Mouse (Mus musculus) kidney, adult 2 months (tissue): ENCODE measurements around the gene Mrpl35. TPM values are rescaled to one million over a fixed set of nuclear protein-coding genes. Genes with fewer than 3 reads are reported as not detected.
A peak's percentile ranks its signal among the peaks of the same experiment; 100 is the strongest.
"Not testable (repeated sequence)": the region's sequence is repeated elsewhere in the genome, so short reads cannot be mapped to it uniquely, and the experiment has no call there.

ENCODE experiments used
- DNase-seq: peaks from one replicate; pipeline ENCODE4 v3.0.0; 2021
- H3K27ac ChIP-seq: fragments of 200-500 bp; 2 replicates; pipeline ENCODE4 v1.5.1; 2012; ENCODE audit warnings: low read depth, low read length, control low read depth, inconsistent platforms; ENCODE audit not compliant: insufficient read depth
- H3K27me3 ChIP-seq: fragments of 200-500 bp; replicated peaks from 2 replicates; pipeline ENCODE4 v1.6.1; 2012; ENCODE audit warnings: mild to moderate bottlenecking, moderate library complexity, low read length, inconsistent platforms; ENCODE audit not compliant: control insufficient read depth, insufficient read depth
- H3K36me3 ChIP-seq: fragments of 200-500 bp; 2 replicates; pipeline ENCODE4 v1.6.1; 2012; ENCODE audit warnings: mild to moderate bottlenecking, moderate library complexity, low read length, inconsistent platforms; ENCODE audit not compliant: control insufficient read depth, insufficient read depth
- H3K4me1 ChIP-seq: fragments of 200-500 bp; 2 replicates; pipeline ENCODE4 v1.6.1; 2011; ENCODE audit warnings: low read length; ENCODE audit not compliant: control insufficient read depth, insufficient read depth
- H3K4me3 ChIP-seq: fragments of 200-500 bp; 2 replicates; pipeline ENCODE4 v1.5.1; 2011; ENCODE audit warnings: mild to moderate bottlenecking, low read depth, low read length, control low read depth; ENCODE audit not compliant: insufficient read depth
- CTCF ChIP-seq: fragments of 200-500 bp; conservative IDR thresholded peaks from 2 replicates; pipeline ENCODE4 v1.5.1; 2011; ENCODE audit warnings: low read depth, mild to moderate bottlenecking, control low read depth, low read length, moderate library complexity, mixed read lengths; ENCODE audit not compliant: insufficient read depth, insufficient read length
- POLR2A ChIP-seq: fragments of 200-500 bp; IDR thresholded peaks from one replicate; pipeline ENCODE4 v1.6.1; 2011; ENCODE audit warnings: low read depth, low read length, control low read depth
- WGBS: fragments of 180-500 bp; shearing (Covaris S2); methylation state at CpG from one replicate; pipeline ENCODE4 v1.1.7; 2018; 5-methylcytosine and 5-hydroxymethylcytosine counted together
- polyA plus RNA-seq: library from polyadenylated mRNA; depleted of rRNA; stranded (reverse); fragments of >200 nt; gene quantifications from 2 replicates; pipeline ENCODE4 v1.2.3, GENCODE M21; 2012; rRNA removed

Gene Mrpl35
- 13.3 and 14.3 TPM in 2 replicates for polyA plus RNA-seq

- Histone ChIP-seq H3K4me1 (peaks cover 3% of the 10 kb centered on the region; the same call in 1 of the 2 replicates), H3K27ac (no peak within 1 kb of the TSS), H3K4me3 (no peak within 1 kb of the TSS), H3K36me3 (no peaks in the 10 kb centered on the region), H3K27me3 (no peaks in the 10 kb centered on the region)
- DNase-seq = no peak
- TF ChIP-seq CTCF (no peak), POLR2A (no peak)
- 34% methylated on average over 1 of the region's 1 CpGs for WGBS
Observed at GRCm38 (mm10) chr6:71826869-71827268, at the start of gene Mrpl35. Mrpl35 (minus strand) TSS chr6:71826969.

DNA sequence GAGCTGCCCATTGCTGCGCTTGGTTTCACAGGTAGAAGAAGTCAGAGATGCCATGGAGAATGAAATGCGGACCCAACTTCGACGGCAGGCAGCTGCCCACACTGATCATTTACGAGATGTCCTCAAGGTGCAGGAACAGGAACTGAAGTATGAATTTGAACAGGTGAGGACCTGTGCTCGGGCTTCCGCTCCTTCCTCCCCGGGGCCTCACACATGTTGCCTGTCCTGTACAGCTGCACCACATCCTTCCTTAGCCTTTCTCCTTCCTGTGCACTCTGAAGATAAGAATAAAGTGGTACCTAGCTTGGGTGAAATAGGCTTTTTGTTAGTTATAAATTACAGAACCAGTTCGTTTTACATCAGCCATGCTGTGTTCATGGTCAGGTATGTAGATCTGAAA, 44.6 kb upstream of the Mrpl35 start:
- no peak for TF ChIP-seq POLR2A
- no peak for TF ChIP-seq CTCF
- Histone ChIP-seq H3K4me3 (no peak overlapping the region), H3K27ac (no peak overlapping the region), H3K36me3 (peaks cover 10% of the 10 kb centered on the region), H3K4me1 (no peaks in the 10 kb centered on the region), H3K27me3 (no peaks in the 10 kb centered on the region)
- 90% methylated on average over 9 of the region's 9 CpGs for WGBS
- DNase-seq = no peak

DNA sequence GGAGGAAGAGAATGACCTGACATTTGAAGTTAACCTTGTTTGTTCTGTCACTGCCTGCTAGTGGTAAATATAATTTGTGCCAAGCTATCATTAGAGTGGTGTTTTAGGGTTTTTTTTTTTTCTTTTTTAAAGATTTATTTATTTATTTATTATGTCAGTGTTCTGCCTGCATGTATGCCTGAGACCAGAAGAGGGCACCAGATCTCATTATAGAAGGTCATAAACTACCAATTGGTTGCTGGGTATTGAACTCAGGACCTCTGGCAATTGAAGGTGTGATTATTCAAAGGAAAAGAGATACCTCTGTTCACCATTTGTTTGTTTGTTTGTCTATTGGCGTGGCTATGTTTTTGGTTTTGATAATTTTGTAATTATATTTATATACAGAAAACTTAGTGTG, 42.0 kb upstream of the Mrpl35 start:
- Histone ChIP-seq H3K36me3 (peaks cover 22% of the 10 kb centered on the region), H3K4me3 (no peak overlapping the region), H3K27me3 (no peaks in the 10 kb centered on the region), H3K4me1 (no peaks in the 10 kb centered on the region), H3K27ac (no peak overlapping the region)
- DNase-seq = no peak
- TF ChIP-seq CTCF (no peak), POLR2A (no peak)
- WGBS = 100% methylated on average over 1 of the region's 1 CpGs

DNA sequence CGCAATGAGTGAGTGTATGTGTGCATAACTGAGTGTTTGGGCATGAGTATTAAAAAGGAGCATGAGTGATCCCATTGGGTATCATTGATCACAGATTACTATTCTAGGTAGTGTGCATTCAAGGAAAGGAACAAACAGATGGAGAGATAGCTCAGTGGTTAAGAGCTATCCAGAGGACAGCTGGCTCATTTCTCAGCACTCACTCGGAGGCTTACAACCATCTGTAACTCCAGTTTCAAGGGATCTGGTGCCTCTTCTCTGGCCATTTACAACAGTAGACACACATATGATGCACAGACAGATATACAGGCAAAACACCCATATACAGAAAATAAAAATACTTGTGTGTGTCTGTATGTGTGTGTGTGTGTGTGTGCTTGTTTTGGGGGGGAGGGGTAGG, 41.0 kb upstream of the Mrpl35 start:
- DNase-seq = no peak
- Histone ChIP-seq H3K27ac (no peak overlapping the region), H3K4me3 (no peak overlapping the region), H3K27me3 (no peaks in the 10 kb centered on the region), H3K4me1 (no peaks in the 10 kb centered on the region), H3K36me3 (peaks cover 26% of the 10 kb centered on the region)
- 87% methylated on average over 2 of the region's 2 CpGs for WGBS
- TF ChIP-seq POLR2A (no peak), CTCF (no peak)

DNA sequence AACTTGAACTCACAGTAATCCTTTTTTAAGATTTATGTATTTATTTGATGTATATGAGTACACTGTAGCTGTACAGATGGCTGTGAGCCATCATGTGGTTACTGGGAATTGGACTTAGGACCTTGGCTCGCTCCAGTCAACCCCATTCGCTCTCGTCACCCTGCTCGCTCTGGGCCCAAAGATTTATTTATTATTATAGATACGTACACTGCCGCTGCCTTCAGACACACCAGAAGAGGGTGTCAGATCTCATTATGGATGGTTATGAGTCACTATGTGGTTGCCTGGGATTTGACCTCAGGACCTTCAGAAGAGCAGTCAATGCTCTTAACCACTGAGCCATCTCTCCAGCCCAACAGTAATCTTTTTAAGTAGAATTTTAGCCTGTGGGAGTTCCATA, 20.1 kb upstream of the Mrpl35 start:
- 62% methylated on average over 6 of the region's 6 CpGs for WGBS

GRCm38 (mm10) chr6:71840597-71841290, 14.0 kb upstream of the Mrpl35 start:
- H3K4me1 ChIP-seq = peaks cover 14% of the 10 kb centered on the region
- H3K36me3 ChIP-seq = no peaks in the 10 kb centered on the region
- H3K27ac ChIP-seq = no peak overlapping the region
- no peak overlapping the region for H3K4me3 ChIP-seq
- WGBS = 100% methylated on average over 1 of the region's 1 CpGs
- peak; percentile 63 for DNase-seq
- no peaks in the 10 kb centered on the region for H3K27me3 ChIP-seq
- TF ChIP-seq POLR2A (no peak), CTCF (no peak)

More for the DNA sequence above, 20.1 kb upstream of the Mrpl35 start:
- H3K36me3 ChIP-seq, H3K4me3 ChIP-seq, H3K27me3 ChIP-seq, H3K27ac ChIP-seq, H3K4me1 ChIP-seq: not testable (repeated sequence)
- peak; percentile 33 for DNase-seq

DNA sequence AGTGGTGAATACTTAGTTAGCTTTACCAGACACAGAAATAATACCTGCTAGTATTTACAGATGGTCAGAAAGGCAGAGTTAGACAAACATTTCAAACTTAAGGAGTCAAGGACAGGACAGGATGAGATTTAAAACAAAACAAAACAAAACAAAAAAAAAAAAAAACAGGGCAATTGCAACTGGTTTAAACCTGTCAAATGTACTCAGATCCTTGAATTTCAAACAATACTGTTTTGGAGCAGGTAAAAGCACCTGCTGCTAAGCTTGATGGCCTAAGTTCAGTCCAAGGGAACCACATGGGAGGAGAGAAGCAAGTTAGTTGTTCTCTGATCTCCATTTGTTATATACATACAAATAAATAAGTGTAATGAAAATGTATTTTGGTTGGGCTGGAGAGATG, 13.0 kb upstream of the Mrpl35 start:
- no peak for DNase-seq
- TF ChIP-seq POLR2A (no peak), CTCF (no peak)
- H3K27ac ChIP-seq = no peak overlapping the region

More for the DNA sequence above, 13.0 kb upstream of the Mrpl35 start:
- Histone ChIP-seq H3K4me1 (peaks cover 14% of the 10 kb centered on the region), H3K4me3 (no peak overlapping the region), H3K27me3 (no peaks in the 10 kb centered on the region), H3K36me3 (no peaks in the 10 kb centered on the region)
